Comparison of ENCODE assay signal across 8 mouse cellular contexts in genomic region chr1:150393488-150393852, GRCm38 (mm10). TPM values are rescaled to one million over a fixed set of nuclear protein-coding genes. Genes with fewer than 3 reads are reported as not detected.
DNase-seq lines count a peak whose midpoint lies in the region; ATAC-seq and TF ChIP-seq lines count a peak whose summit lies in the region.

No protein-coding gene starts in this region.

- H3K36me3 ChIP-seq in heart, postnatal 0 days (replicated peaks; ENCODE audit: control insufficient read depth, insufficient read depth, low read length), result peaks cover 35% of the 10 kb centered on the region
- peaks cover 44% of the 10 kb centered on the region for H3K36me3 ChIP-seq in hindbrain, embryonic 14.5 days (replicated peaks; ENCODE audit: control insufficient read depth, insufficient read depth)
- H3K36me3 ChIP-seq in midbrain, embryonic 14.5 days (ENCODE audit: control insufficient read depth, insufficient read depth, low read length), result peaks cover 30% of the 10 kb centered on the region

- ATAC-seq in heart, postnatal 0 days (ENCODE audit: insufficient read depth, low read depth), result peak; percentile 28
- peak; percentile 7 for ATAC-seq in activated CD4-positive, CD25-positive, alpha-beta regulatory T cell, adult 4 months
- ATAC-seq in hindbrain, embryonic 14.5 days (ENCODE audit: low FRiP score), result no peak
- no peak; the same call in 1 of the 2 replicates for ATAC-seq in midbrain, embryonic 14.5 days (ENCODE audit: low FRiP score, low TSS enrichment)

- peak overlapping the region; percentile 74 for H3K9ac ChIP-seq in heart, postnatal 0 days (replicated peaks; ENCODE audit: low read depth, low read length)
- H3K9ac ChIP-seq in hindbrain, embryonic 14.5 days, result peak overlapping the region; percentile 70
- H3K9ac ChIP-seq in midbrain, embryonic 14.5 days (replicated peaks; ENCODE audit: low read length), result peak overlapping the region; percentile 67

- DNase-seq in heart, postnatal 0 days (ENCODE audit: low spot score), result no peak
- no peak for DNase-seq in heart, adult 9 months (ENCODE audit: low spot score in 2 of 2)
- no peak for DNase-seq in hindbrain, embryonic 14.5 days (ENCODE audit: low spot score)
- no peak for DNase-seq in midbrain, embryonic 14.5 days
- no peak for DNase-seq in spleen, postnatal 10 days (ENCODE audit: low spot score in 2 of 2)
- DNase-seq in gastrocnemius, adult 8-10 months (ENCODE audit: low spot score in 2 of 2), result no peak
- DNase-seq in layer of hippocampus, adult 8-10 months (ENCODE audit: low spot score in 2 of 2), result no peak

- peak overlapping the region; percentile 90 for H3K27ac ChIP-seq in heart, postnatal 0 days (ENCODE audit: low read depth)
- peak overlapping the region; percentile 71 for H3K27ac ChIP-seq in hindbrain, embryonic 14.5 days
- peak overlapping the region; percentile 94 for H3K27ac ChIP-seq in midbrain, embryonic 14.5 days (replicated peaks; ENCODE audit: low read depth, low read length)

- under 1% methylated on average over 27 of the region's 27 CpGs for WGBS in heart, postnatal 0 days
- under 1% methylated on average over 27 of the region's 27 CpGs for WGBS in hindbrain, embryonic 14.5 days
- 0% methylated on average over 27 of the region's 27 CpGs for WGBS in midbrain, embryonic 14.5 days

- H3K4me2 ChIP-seq in heart, postnatal 0 days (ENCODE audit: low read depth, low read length), result peak overlapping the region; percentile 86
- H3K4me2 ChIP-seq in hindbrain, embryonic 14.5 days (replicated peaks), result peak overlapping the region; percentile 59
- H3K4me2 ChIP-seq in midbrain, embryonic 14.5 days (ENCODE audit: low read length), result peak overlapping the region; percentile 71

- H3K9me3 ChIP-seq in heart, postnatal 0 days (replicated peaks; ENCODE audit: control insufficient read depth, low read length), result no peaks in the 10 kb centered on the region
- H3K9me3 ChIP-seq in hindbrain, embryonic 14.5 days (ENCODE audit: control insufficient read depth, low read length), result no peaks in the 10 kb centered on the region
- H3K9me3 ChIP-seq in midbrain, embryonic 14.5 days (ENCODE audit: control insufficient read depth, low read length), result no peaks in the 10 kb centered on the region

- H3K4me3 ChIP-seq in heart, postnatal 0 days (ENCODE audit: low read depth, low read length), result peak overlapping the region; percentile 70
- peak overlapping the region; percentile 70 for H3K4me3 ChIP-seq in hindbrain, embryonic 14.5 days (replicated peaks; ENCODE audit: low read length)
- H3K4me3 ChIP-seq in midbrain, embryonic 14.5 days (replicated peaks; ENCODE audit: low read depth, low read length), result peak overlapping the region; percentile 77

- no peaks in the 10 kb centered on the region for H3K27me3 ChIP-seq in heart, postnatal 0 days (ENCODE audit: control insufficient read depth, insufficient read depth, low read length)
- no peaks in the 10 kb centered on the region for H3K27me3 ChIP-seq in hindbrain, embryonic 14.5 days (ENCODE audit: control insufficient read depth, insufficient read depth, low read length)
- H3K27me3 ChIP-seq in midbrain, embryonic 14.5 days (ENCODE audit: control insufficient read depth, insufficient read depth, low read length), result no peaks in the 10 kb centered on the region

- TF ChIP-seq CTCF in heart, postnatal 0 days (IDR thresholded peaks at IDR 0.05; ENCODE audit: low read depth), result no peak

- 0 out of 2 replicates have a peak, but pooled peaks cover 3% of the 10 kb centered on the region for H3K4me1 ChIP-seq in heart, postnatal 0 days (ENCODE audit: control insufficient read depth, insufficient read depth)
- 0 out of 2 replicates have a peak, but pooled peaks cover 4% of the 10 kb centered on the region for H3K4me1 ChIP-seq in hindbrain, embryonic 14.5 days (replicated peaks; ENCODE audit: control insufficient read depth, insufficient read depth, low read length)
- peaks cover 4% of the 10 kb centered on the region; the same call in 1 of the 2 replicates for H3K4me1 ChIP-seq in midbrain, embryonic 14.5 days (ENCODE audit: control insufficient read depth, insufficient read depth, low read length)

- TF ChIP-seq EP300 in heart, postnatal 0 days (IDR thresholded peaks at IDR 0.05; ENCODE audit: low read depth), result no peak; the same call in 1 of the 2 replicates

RNA-seq across cellular contexts. Expression of gene Odr4, which starts 0.6 kb away (rescaled TPM):
- 10.7 and 36.4 TPM in 2 replicates for total RNA-seq in heart, postnatal 0 days (2014; rRNA removed; ENCODE audit: low replicate concordance)
- polyA plus RNA-seq in heart, postnatal 0 days (2015; fragmentation: Nextera tagmentation; extraction: Ambion mirVana), result 42.9 and 45.7 TPM in 2 replicates
- 10 to 100 TPM; 33.8 to 39.3 TPM for polyA plus RNA-seq in activated CD4-positive, CD25-positive, alpha-beta regulatory T cell, adult 4 months (2017; shearing (Covaris generic))
- 41.5 and 46.1 TPM in 2 replicates for polyA plus RNA-seq in hindbrain, embryonic 14.5 days (2014; fragmentation: Nextera tagmentation; extraction: Ambion mirVana)
- polyA plus RNA-seq in midbrain, embryonic 14.5 days (2014; fragmentation: Nextera tagmentation; extraction: Ambion mirVana), result 35.5 and 46.2 TPM in 2 replicates
- 10 to 100 TPM; 21.6 to 25.5 (median 22.6) TPM for total RNA-seq in gastrocnemius, adult 8-10 months (2022)
- 10 to 100 TPM; 54.2 to 68.0 (median 57.3) TPM for total RNA-seq in layer of hippocampus, adult 8-10 months (2022)

RNA-seq across cellular contexts. Expression of gene Tpr, which starts 0.8 kb away (rescaled TPM):
- 86.4 and 112 TPM in 2 replicates for total RNA-seq in heart, postnatal 0 days (2014; rRNA removed; ENCODE audit: low replicate concordance)
- polyA plus RNA-seq in heart, postnatal 0 days (2015; fragmentation: Nextera tagmentation; extraction: Ambion mirVana), result 117 and 118 TPM in 2 replicates
- 100 to 1,000 TPM; 251 to 261 TPM for polyA plus RNA-seq in activated CD4-positive, CD25-positive, alpha-beta regulatory T cell, adult 4 months (2017; shearing (Covaris generic))
- 118 and 130 TPM in 2 replicates for polyA plus RNA-seq in hindbrain, embryonic 14.5 days (2014; fragmentation: Nextera tagmentation; extraction: Ambion mirVana)
- polyA plus RNA-seq in midbrain, embryonic 14.5 days (2014; fragmentation: Nextera tagmentation; extraction: Ambion mirVana), result 135 and 145 TPM in 2 replicates
- 100 to 1,000 TPM in 2 of 4 experiments, 10 to 100 TPM in 2; 90.4 to 117 (median 100) TPM for total RNA-seq in gastrocnemius, adult 8-10 months (2022)
- 100 to 1,000 TPM; 108 to 113 (median 110) TPM for total RNA-seq in layer of hippocampus, adult 8-10 months (2022)

Comparison
In these comparisons a context has a peak if more than half of its experiments do, and no peak if none do; other contexts are left out.
1. ATAC-seq: peak in heart, postnatal 0 days (single experiment) and activated CD4-positive, CD25-positive, alpha-beta regulatory T cell, adult 4 months (single experiment); none in hindbrain, embryonic 14.5 days (single experiment) and midbrain, embryonic 14.5 days (single experiment).
2. Peak in every context shown above with its lines, with median percentiles within 50 percentile points of each other: H3K27ac ChIP-seq, H3K4me2 ChIP-seq, H3K4me3 ChIP-seq and H3K9ac ChIP-seq.